Mouse (Mus musculus) bone marrow macrophage, adult 2 months (primary cell): ENCODE measurements at regions not wholly inside any gene's neighbourhood (a gene's known extent, or its start where the extent isn't known, plus 50 kb on each side); places are given as distances from the start of the nearest gene placed in this dataset.

Experiments
- CTCF ChIP-seq: IDR thresholded peaks from 2 replicates; pipeline ENCODE4 v1.5.1; 2012; ENCODE audit warnings: low read depth, mild to moderate bottlenecking, low read length, moderate library complexity
- POLR2A ChIP-seq: IDR thresholded peaks from 2 replicates; pipeline ENCODE4 v1.6.1; 2012; ENCODE audit warnings: mild to moderate bottlenecking, low read depth, low read length, borderline replicate concordance

DNA sequence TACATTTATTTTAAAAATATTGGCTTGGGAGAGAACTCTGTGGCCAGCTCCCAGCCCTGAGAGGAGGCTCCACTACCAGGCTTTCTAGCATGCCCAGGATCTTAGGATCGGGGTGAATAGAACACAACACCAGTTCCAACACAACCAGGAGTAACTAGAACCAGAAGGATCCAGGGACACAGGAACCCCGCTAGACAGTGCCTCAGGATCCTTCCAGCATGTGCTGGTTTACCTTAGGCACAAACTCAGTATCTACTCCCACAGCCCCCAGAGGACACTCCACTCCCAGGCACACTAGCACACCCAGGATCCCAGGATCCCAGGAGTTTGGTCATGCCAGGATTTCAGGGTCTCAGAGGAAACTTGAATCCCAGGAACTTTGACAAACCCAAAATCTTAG, 3537.8 kb upstream of the Gm7489 start:
- TF ChIP-seq CTCF (no peak), POLR2A (no peak)
